Mouse (Mus musculus) embryonic facial prominence, embryonic 14.5 days (tissue): Measurements from ENCODE around the gene Dlg3. TPM values are rescaled to one million over a fixed set of nuclear protein-coding genes. Genes with fewer than 3 reads are reported as not detected.

ENCODE experiments used
- ATAC-seq: fragments of 200-750 bp; cut with Nextera tagmentation; 2 replicates; pipeline ENCODE4 v1.8.0; 2017; ENCODE audit warnings: low read depth, moderate number of reproducible peaks, moderate TSS enrichment
- DNase-seq: peaks from one replicate; pipeline ENCODE4 v3.0.0-alpha.2; 2015; ENCODE audit warnings: low spot score
- H3K27ac ChIP-seq: fragments of 300-500 bp; sonication (generic); replicated peaks from 2 replicates; pipeline ENCODE4 v1.5.1; 2014; ENCODE audit warnings: low read depth, mild to moderate bottlenecking, low read length, moderate library complexity
- H3K27me3 ChIP-seq: fragments of 300-500 bp; sonication (generic); replicated peaks from 2 replicates; pipeline ENCODE4 v1.6.1; 2014; ENCODE audit warnings: low read length; ENCODE audit not compliant: control insufficient read depth, insufficient read depth
- H3K36me3 ChIP-seq: fragments of 300-500 bp; sonication (generic); 2 replicates; pipeline ENCODE4 v1.6.1; 2014; ENCODE audit warnings: low read length, mixed read lengths; ENCODE audit not compliant: control insufficient read depth, insufficient read depth
- H3K4me1 ChIP-seq: fragments of 300-500 bp; sonication (generic); 2 replicates; pipeline ENCODE4 v1.6.1; 2014; ENCODE audit warnings: antibody characterized with exemption, low read length; ENCODE audit not compliant: control insufficient read depth, insufficient read depth
- H3K4me2 ChIP-seq: fragments of 300-500 bp; sonication (generic); 2 replicates; pipeline ENCODE4 v1.6.1; 2014; ENCODE audit warnings: low read depth, mild to moderate bottlenecking, low read length, moderate library complexity, mixed read lengths
- H3K4me3 ChIP-seq: fragments of 300-500 bp; sonication (generic); 2 replicates; pipeline ENCODE4 v1.5.1; 2014; ENCODE audit warnings: low read depth, mild to moderate bottlenecking, low read length
- H3K9ac ChIP-seq: fragments of 300-500 bp; sonication (generic); 2 replicates; pipeline ENCODE4 v1.6.1; 2014; ENCODE audit warnings: low read depth, mild to moderate bottlenecking, low read length, moderate library complexity, mixed read lengths
- H3K9me3 ChIP-seq: fragments of 300-500 bp; sonication (generic); 2 replicates; pipeline ENCODE4 v1.6.1; 2016; ENCODE audit warnings: low read length; ENCODE audit not compliant: control insufficient read depth
- WGBS: fragments of 180-500 bp; shearing (Covaris S2); extraction: QIAGEN DNeasy Blood & Tissue Kit; methylation state at CpG from one replicate; pipeline ENCODE4 v1.1.7; 2014; 5-methylcytosine and 5-hydroxymethylcytosine counted together
- polyA plus RNA-seq: library from polyadenylated mRNA; unstranded; fragments of >200 nt; fragmentation: Nextera tagmentation; extraction: Ambion mirVana; gene quantifications from 2 replicates; pipeline ENCODE4 v1.2.1, GENCODE M21; 2014

The Dlg3 gene
- polyA plus RNA-seq = 4.5 and 6.2 TPM in 2 replicates

GRCm38 (mm10) chrX:100767181-100767884 is at the start of gene Dlg3:
Gene Dlg3 (plus strand): TSS chrX:100767722.
- Histone ChIP-seq H3K9ac (peak within 1 kb of the TSS; percentile 48; the same call in 1 of the 2 replicates), H3K36me3 (no peaks in the 10 kb centered on the region), H3K27ac (no peak within 1 kb of the TSS), H3K9me3 (no peaks in the 10 kb centered on the region), H3K4me3 (peak within 1 kb of the TSS; percentile 40), H3K27me3 (peaks cover 13% of the 10 kb centered on the region), H3K4me1 (no peaks in the 10 kb centered on the region), H3K4me2 (peak within 1 kb of the TSS; percentile 67)
- ATAC-seq = peak; percentile 92
- 24% methylated on average over 18 of the region's 26 CpGs for WGBS
- DNase-seq = peak; percentile 72

GRCm38 (mm10) chrX:100728947-100729346 is 38.6 kb upstream of the Dlg3 start:
- Histone ChIP-seq H3K9me3 (no peaks in the 10 kb centered on the region), H3K9ac (no peak overlapping the region), H3K4me1 (no peaks in the 10 kb centered on the region), H3K4me3 (no peak overlapping the region), H3K36me3 (0 out of 2 replicates have a peak, but pooled peaks cover 14% of the 10 kb centered on the region), H3K27me3 (peaks cover 16% of the 10 kb centered on the region), H3K4me2 (no peak overlapping the region), H3K27ac (no peak overlapping the region)
- 36% methylated on average over 1 of the region's 1 CpGs for WGBS
- DNase-seq (peak; percentile 49), ATAC-seq (peak; percentile 41; the same call in 1 of the 2 replicates)

- Histone ChIP-seq H3K4me2 (peak within 1 kb of the TSS; percentile 41), H3K36me3 (0 out of 2 replicates have a peak, but pooled peaks cover 13% of the 10 kb centered on the region), H3K27me3 (peaks cover 16% of the 10 kb centered on the region), H3K4me3 (peak within 1 kb of the TSS; percentile 23), H3K9ac (peak within 1 kb of the TSS; percentile 35; the same call in 1 of the 2 replicates), H3K4me1 (no peaks in the 10 kb centered on the region), H3K9me3 (no peaks in the 10 kb centered on the region), H3K27ac (no peak within 1 kb of the TSS)
- ATAC-seq = peak; percentile 78
- peak; percentile 69 for DNase-seq
- WGBS = 25% methylated on average over 5 of the region's 8 CpGs
These were observed 37.8 kb upstream of the Dlg3 start, which contains the start of gene Gdpd2 for GRCm38 (mm10) chrX:100729665-100730188. Gene Gdpd2 (plus strand): TSS chrX:100729873.

- Histone ChIP-seq H3K4me2 (peak overlapping the region; percentile 41), H3K9ac (peak overlapping the region; percentile 35; the same call in 1 of the 2 replicates), H3K36me3 (0 out of 2 replicates have a peak, but pooled peaks cover 12% of the 10 kb centered on the region), H3K4me3 (peak overlapping the region; percentile 23), H3K9me3 (no peaks in the 10 kb centered on the region), H3K4me1 (no peaks in the 10 kb centered on the region), H3K27me3 (peaks cover 16% of the 10 kb centered on the region), H3K27ac (no peak overlapping the region)
- ATAC-seq = peak; percentile 41
- DNase-seq = no peak
- 38% methylated on average over 8 of the region's 8 CpGs for WGBS
These were observed 37.3 kb upstream of the Dlg3 start for GRCm38 (mm10) chrX:100730266-100730665.

GRCm38 (mm10) chrX:100734359-100734758 is 33.2 kb upstream of the Dlg3 start:
- Histone ChIP-seq H3K9ac (no peak overlapping the region), H3K4me2 (no peak overlapping the region), H3K27me3 (peaks cover 36% of the 10 kb centered on the region), H3K4me1 (no peaks in the 10 kb centered on the region), H3K36me3 (no peaks in the 10 kb centered on the region), H3K4me3 (no peak overlapping the region), H3K9me3 (no peaks in the 10 kb centered on the region), H3K27ac (no peak overlapping the region)
- DNase-seq (no peak), ATAC-seq (no peak)
- WGBS = 76% methylated on average over 7 of the region's 7 CpGs

- Histone ChIP-seq H3K36me3 (no peaks in the 10 kb centered on the region), H3K4me3 (peak overlapping the region; percentile 34), H3K27me3 (peaks cover 19% of the 10 kb centered on the region), H3K4me2 (peak overlapping the region; percentile 59), H3K4me1 (no peaks in the 10 kb centered on the region), H3K27ac (no peak overlapping the region), H3K9me3 (no peaks in the 10 kb centered on the region), H3K9ac (peak overlapping the region; percentile 30; the same call in 1 of the 2 replicates)
- DNase-seq (peak; percentile 60), ATAC-seq (peak; percentile 84)
- 20% methylated on average over 14 of the region's 14 CpGs for WGBS
These were observed 28.6 kb upstream of the Dlg3 start for GRCm38 (mm10) chrX:100738918-100739317.

GRCm38 (mm10) chrX:100739443-100739842 is 28.1 kb upstream of the Dlg3 start:
- peak; percentile 71 for ATAC-seq
- Histone ChIP-seq H3K27me3 (peaks cover 19% of the 10 kb centered on the region), H3K4me1 (no peaks in the 10 kb centered on the region), H3K4me3 (peak overlapping the region; percentile 34), H3K4me2 (peak overlapping the region; percentile 59), H3K27ac (no peak overlapping the region), H3K9ac (peak overlapping the region; percentile 30; the same call in 1 of the 2 replicates), H3K36me3 (no peaks in the 10 kb centered on the region), H3K9me3 (no peaks in the 10 kb centered on the region)
- 18% methylated on average over 10 of the region's 10 CpGs for WGBS
- DNase-seq = peak; percentile 22

- Histone ChIP-seq H3K4me3 (no peak overlapping the region), H3K9me3 (no peaks in the 10 kb centered on the region), H3K36me3 (no peaks in the 10 kb centered on the region), H3K4me2 (no peak overlapping the region), H3K4me1 (no peaks in the 10 kb centered on the region), H3K27me3 (peaks cover 19% of the 10 kb centered on the region), H3K9ac (no peak overlapping the region), H3K27ac (no peak overlapping the region)
- DNase-seq (peak; percentile 13), ATAC-seq (no peak)
- WGBS = 68% methylated on average over 6 of the region's 6 CpGs
These were observed 26.7 kb upstream of the Dlg3 start for GRCm38 (mm10) chrX:100740785-100741184.
